Mouse (Mus musculus) olfactory bulb, adult 2 months (tissue): Measurements from ENCODE around the gene Olfr959. TPM values are rescaled to one million over a fixed set of nuclear protein-coding genes. Genes with fewer than 3 reads are reported as not detected.

ENCODE experiments used
- H3K27ac ChIP-seq: fragments of 200-500 bp; 2 replicates; pipeline ENCODE4 v1.5.1; 2012; ENCODE audit warnings: low read depth, low read length; ENCODE audit not compliant: insufficient read depth
- H3K4me1 ChIP-seq: fragments of 200-500 bp; 2 replicates; pipeline ENCODE4 v1.6.1; 2012; ENCODE audit warnings: low read length; ENCODE audit not compliant: control insufficient read depth, insufficient read depth
- H3K4me3 ChIP-seq: fragments of 200-500 bp; 2 replicates; pipeline ENCODE4 v1.5.1; 2012; ENCODE audit warnings: mild to moderate bottlenecking, low read depth, low read length, moderate library complexity; ENCODE audit not compliant: insufficient read depth
- CTCF ChIP-seq: fragments of 200-500 bp; IDR thresholded peaks from 2 replicates; pipeline ENCODE4 v1.5.1; 2012; ENCODE audit warnings: low read depth, mild to moderate bottlenecking, low read length, moderate library complexity; ENCODE audit not compliant: insufficient read depth
- POLR2A ChIP-seq: fragments of 200-500 bp; IDR thresholded peaks from 2 replicates; pipeline ENCODE4 v1.6.1; 2012; ENCODE audit warnings: mild to moderate bottlenecking, low read depth, low read length, moderate library complexity; ENCODE audit not compliant: insufficient read depth
- WGBS: fragments of 180-500 bp; shearing (Covaris S2); methylation state at CpG from one replicate; pipeline ENCODE4 v1.1.7; 2018; 5-methylcytosine and 5-hydroxymethylcytosine counted together
- polyA plus RNA-seq: library from polyadenylated mRNA; stranded (reverse); fragments of >200 nt; gene quantifications from 2 replicates; pipeline ENCODE4 v1.2.4, GENCODE M21; 2012; ENCODE audit warnings: low replicate concordance; ENCODE audit not compliant: missing spikeins, insufficient read depth, insufficient read length

Gene Olfr959
- not detected in 2 replicates for polyA plus RNA-seq

DNA sequence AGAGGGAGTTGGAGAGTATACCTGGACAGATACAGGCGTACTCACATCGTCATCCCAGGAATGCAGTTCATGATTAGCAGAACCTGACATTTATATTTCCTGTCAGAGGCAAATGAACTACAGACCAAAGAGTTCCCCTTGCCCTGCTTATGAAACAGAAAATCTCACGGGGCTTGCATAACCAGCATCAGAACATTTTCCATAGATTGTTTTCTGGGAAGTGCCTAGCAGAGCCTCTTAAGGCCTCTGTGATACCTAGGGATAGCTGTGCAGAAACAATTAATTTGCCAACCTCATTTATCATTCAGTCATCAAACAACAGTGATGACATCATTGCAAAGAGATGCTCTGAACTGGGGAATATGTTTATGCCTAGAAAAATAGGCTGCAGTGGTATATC, at the start of gene Olfr959:
TSS of gene Olfr959 (minus strand) at position 101 of the 400 bp plus-strand sequence.
- 91% methylated on average over 3 of the region's 3 CpGs for WGBS
- no peak for TF ChIP-seq POLR2A
- TF ChIP-seq CTCF, result no peak
- Histone ChIP-seq H3K4me1 (no peaks in the 10 kb centered on the region), H3K27ac (no peak within 1 kb of the TSS), H3K4me3 (no peak within 1 kb of the TSS)

DNA sequence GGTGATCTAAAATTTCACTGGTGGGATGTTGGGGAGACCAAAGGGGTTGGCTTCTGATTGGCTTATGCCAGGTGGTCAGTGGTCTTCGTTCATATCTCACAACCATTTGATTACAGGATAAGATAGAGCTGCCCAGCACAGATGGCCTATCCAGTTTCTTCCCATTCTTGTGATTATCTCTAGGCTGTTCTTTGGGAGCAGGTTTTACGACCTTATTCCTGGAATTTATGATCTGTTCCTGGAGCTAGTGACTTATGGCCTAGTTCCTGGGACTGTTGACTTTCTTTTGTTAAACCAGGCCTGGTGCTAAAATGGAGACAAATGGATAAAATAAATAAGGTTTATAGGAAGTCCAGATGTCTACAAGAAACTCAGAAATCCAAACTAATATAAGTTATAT, 49.3 kb upstream of the Olfr959 start:
- TF ChIP-seq CTCF (no peak), POLR2A (no peak)
- 84% methylated on average over 2 of the region's 2 CpGs for WGBS
- Histone ChIP-seq H3K4me1 (no peaks in the 10 kb centered on the region), H3K27ac (no peak overlapping the region), H3K4me3 (no peak overlapping the region)

DNA sequence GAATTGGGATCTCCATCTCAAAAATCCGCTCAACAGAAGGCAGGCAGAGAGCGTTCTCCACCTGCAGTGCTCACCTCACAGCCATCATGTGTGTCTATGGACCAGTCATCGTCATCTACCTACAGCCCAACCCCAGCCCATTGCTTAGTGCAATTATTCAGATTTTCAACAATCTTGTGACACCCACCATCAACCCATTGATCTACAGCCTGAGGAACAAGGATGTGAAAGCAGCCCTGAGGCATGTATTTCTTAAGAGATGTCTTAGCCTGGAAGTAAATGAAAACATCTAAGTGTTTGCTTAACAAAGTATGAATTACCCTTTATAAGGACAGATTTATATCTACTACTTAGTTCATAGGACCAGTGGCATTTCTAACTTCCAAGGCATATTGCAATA, 48.4 kb upstream of the Olfr959 start:
- Histone ChIP-seq H3K4me1 (no peaks in the 10 kb centered on the region), H3K4me3 (no peak overlapping the region), H3K27ac (no peak overlapping the region)
- WGBS, result 92% methylated on average over 3 of the region's 3 CpGs
- TF ChIP-seq POLR2A, result no peak
- TF ChIP-seq CTCF, result no peak

DNA sequence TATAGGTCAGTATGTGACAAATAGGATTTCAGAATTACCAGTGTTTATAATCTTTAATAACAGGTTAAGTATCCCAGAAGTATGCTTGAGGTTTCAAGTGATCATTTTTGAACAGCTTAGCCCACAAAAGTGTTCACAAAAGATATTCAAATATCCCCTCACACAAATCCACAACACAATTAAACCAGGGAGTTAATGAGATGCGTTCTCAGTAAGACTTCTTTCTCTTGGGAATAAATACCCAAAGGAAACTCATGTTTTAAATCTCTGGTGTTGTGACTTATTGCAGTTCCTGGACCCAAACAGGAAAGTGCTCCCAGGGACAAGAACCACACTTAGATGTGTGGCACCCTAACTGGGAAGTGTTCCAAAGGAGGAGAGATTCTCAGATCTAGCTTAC, 45.7 kb upstream of the Olfr959 start, which contains the start of gene Olfr960:
TSS of gene Olfr960 (plus strand) at position 301 of the 400 bp plus-strand sequence.
- Histone ChIP-seq H3K27ac (no peak within 1 kb of the TSS), H3K4me3 (no peak within 1 kb of the TSS), H3K4me1 (no peaks in the 10 kb centered on the region)
- WGBS, result 33% methylated on average over 1 of the region's 1 CpGs
- TF ChIP-seq POLR2A (no peak), CTCF (no peak)

DNA sequence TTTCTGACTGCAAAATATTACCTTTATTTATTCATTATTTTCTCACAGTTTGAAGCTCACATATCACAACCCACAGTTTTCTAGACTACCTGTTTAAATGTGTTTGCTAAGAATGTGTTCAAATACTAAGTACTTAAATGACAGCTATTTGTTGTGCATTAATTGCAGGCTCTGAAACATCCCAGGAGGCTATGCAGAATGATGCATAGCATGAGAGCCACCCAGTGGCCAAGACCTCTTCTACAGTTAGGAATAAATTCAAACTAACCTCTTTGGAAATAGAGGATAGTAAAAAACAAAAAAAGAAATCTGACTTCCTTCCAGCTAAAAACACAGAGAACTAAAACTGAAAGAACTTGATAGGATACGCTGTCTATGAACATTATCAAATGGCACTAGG, 36.6 kb upstream of the Olfr959 start:
- H3K27ac ChIP-seq, result no peak overlapping the region
- H3K4me3 ChIP-seq, result no peak overlapping the region
- no peak for TF ChIP-seq CTCF
- no peak for TF ChIP-seq POLR2A
- no peaks in the 10 kb centered on the region for H3K4me1 ChIP-seq
- 58% methylated on average over 1 of the region's 1 CpGs for WGBS

DNA sequence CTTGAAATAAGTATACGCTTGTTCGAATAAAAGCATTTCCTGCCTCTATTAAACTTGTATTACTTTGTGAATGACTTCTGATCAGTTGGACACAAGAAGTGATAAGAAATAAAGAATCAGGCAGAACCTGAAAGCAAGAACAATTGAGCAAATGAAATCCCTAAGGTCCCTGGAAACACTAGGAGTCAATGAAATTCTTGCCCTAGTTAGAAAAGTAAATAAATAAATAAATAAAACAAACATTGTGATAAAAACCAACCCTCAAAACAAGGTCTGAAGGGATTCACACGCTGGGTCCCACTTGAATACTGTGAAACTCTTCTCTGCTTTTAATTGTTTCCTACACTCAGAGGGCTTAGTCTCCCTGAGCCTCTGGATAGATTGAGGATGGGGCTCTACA, 35.0 kb upstream of the Olfr959 start, which contains the start of gene Olfr148:
TSS of gene Olfr148 (plus strand) at position 301 of the 400 bp plus-strand sequence.
- no peak within 1 kb of the TSS for H3K27ac ChIP-seq
- 83% methylated on average over 3 of the region's 3 CpGs for WGBS
- no peaks in the 10 kb centered on the region for H3K4me1 ChIP-seq
- H3K4me3 ChIP-seq, result no peak within 1 kb of the TSS
- TF ChIP-seq POLR2A, result no peak
- no peak for TF ChIP-seq CTCF

DNA sequence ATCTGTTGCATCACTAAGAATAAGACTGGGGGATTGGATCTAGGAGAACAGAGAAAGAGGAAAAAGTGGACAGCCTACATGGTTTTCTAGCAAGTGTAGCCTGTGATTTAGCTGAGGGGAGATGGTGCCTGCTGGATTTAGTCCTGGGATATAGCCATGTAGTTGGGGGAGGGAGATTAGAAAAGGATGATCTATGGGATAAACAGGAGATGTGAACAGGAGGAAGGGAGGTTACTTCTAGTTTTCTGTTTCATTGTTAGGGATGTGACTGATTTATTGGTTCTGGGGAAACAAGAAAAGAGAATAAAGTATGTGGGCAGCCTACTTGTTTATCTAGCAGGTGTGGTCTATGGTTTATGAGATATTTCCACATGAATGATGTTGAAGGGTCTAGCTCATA, 33.1 kb upstream of the Olfr959 start:
- TF ChIP-seq POLR2A, result no peak
- TF ChIP-seq CTCF, result no peak
- peaks cover under 1% of the 10 kb centered on the region; the same call in 1 of the 2 replicates for H3K4me1 ChIP-seq
- H3K4me3 ChIP-seq, result no peak overlapping the region
- H3K27ac ChIP-seq, result no peak overlapping the region

DNA sequence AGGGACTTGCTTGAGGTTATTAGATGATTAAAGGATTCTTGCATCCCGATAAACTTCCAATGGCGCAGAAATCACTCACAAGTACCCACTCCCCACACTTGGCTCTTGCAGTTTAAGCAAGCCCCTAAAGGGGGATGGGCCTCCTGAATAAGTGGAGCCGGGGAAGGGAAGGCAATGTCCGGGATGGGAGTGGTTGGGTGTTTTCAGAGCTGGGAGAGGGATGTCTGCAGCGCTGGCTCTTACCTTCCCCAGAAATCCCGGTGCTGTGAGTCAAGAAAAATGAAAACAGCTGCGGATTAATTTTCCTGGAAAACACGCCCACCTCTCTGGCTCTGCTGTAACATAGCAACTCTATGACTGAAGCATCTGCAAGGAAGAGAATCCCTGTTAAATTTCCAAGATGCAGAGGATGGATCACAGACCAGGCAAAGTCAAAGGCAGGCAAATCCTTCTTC, 28.7 kb upstream of the Olfr959 start, which contains the start of gene AW551984:
TSS of gene AW551984 (minus strand) at position 405 of the 455 bp plus-strand sequence.
- Histone ChIP-seq H3K4me1 (peaks cover 2% of the 10 kb centered on the region; the same call in 1 of the 2 replicates), H3K27ac (no peak within 1 kb of the TSS), H3K4me3 (peak within 1 kb of the TSS; percentile 45)
- WGBS, result 1% methylated on average over 8 of the region's 8 CpGs
- TF ChIP-seq POLR2A, result no peak
- TF ChIP-seq CTCF, result no peak

DNA sequence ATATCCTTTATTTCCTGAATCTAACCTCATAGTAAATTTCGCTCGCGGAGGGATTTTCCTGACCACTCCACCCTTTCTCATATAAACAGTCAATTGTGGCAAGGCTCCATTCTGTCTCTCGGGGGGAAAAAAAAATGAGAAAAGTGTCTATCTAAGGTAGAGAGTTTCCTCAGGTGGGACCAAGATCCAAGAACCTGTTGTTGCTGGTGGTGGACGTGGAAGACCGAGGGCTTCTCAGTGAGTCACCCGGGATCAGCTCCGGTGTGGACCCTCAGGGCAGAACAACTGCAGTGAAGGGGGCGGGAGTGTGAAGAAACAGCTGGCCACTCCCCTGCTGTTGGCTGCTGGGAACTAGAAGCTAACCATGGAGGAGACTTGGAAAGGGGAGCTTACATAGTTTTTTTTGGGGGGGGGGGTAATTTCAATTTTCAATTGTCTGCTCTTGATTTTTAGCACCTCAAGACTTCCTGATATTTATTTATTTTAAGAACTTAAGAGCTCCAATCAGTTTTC, 28.0 kb upstream of the Olfr959 start:
- no peak overlapping the region for H3K27ac ChIP-seq
- peaks cover 2% of the 10 kb centered on the region; the same call in 1 of the 2 replicates for H3K4me1 ChIP-seq
- TF ChIP-seq POLR2A (no peak), CTCF (no peak)
- under 1% methylated on average over 9 of the region's 9 CpGs for WGBS
- peak overlapping the region; percentile 45 for H3K4me3 ChIP-seq
